Mouse (Mus musculus) right cerebral cortex, postnatal 4 days (tissue): ENCODE results near the gene Ralgapb.

ENCODE experiments used
- DNase-seq: peaks from one replicate; pipeline ENCODE4 v3.0.0-alpha.2; 2022

Gene Ralgapb

DNA sequence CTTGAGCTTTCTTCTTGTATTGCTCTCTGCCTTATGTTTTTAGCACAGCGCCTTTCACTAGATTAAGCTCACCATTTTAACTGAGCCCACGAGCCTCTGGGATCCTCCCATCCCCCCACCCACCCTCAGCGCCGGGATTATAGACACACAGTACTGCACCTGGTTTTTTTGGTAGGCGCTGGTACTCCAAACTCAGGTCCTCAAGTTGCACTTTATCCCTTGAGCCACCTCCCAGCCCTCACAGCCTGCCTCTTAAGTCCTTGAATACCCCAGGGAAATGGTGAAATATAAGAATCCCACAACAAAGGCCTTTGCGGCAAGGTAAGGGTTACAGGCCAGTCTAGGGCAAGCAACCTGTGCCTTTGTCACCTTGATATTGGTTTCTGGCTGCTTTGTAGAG, 110.2 kb downstream of the Ralgapb start:
- no peak for DNase-seq

- DNase-seq: no peak
Measured at GRCm38 (mm10) chr2:158523060-158523459, 113.4 kb downstream of the Ralgapb start.

DNA sequence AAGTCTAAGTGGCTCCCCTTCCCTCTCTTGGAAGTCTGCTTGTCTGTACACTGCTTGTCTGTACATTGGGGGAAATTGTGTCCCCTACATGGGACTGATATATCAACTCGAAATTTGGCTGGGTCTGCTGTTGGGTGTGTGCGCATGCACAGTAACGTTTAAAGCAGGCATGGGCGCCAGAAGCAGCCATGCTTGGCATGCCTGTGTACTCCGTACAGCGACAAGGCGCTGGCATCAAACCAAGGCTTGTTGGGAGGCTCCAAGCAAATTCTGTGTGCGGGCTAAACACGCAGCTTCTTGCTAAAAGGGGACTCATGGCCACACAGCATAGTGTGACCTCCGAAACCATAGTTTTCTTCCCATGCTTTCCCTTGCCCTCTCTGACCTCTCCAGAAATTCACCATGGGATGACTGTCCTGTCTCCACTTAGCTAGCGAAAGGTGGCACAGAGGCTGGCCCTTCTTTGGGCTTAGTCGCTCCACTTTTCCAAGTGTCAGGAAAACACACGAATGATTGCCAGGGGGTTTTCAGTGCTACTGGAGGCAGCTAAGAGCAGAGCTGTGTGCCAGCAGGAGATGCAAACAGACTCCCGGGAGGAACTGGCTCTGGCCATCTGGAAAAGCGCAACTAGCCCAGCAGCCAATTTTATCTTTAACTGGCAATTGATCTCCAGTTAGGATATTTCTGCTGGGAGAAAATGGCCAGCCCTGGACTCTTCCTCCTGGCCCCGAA, 114.6 kb downstream of the Ralgapb start:
- peak; percentile 71 for DNase-seq

- DNase-seq: peak; percentile 73
Measured at GRCm38 (mm10) chr2:158534090-158534489, 124.4 kb downstream of the Ralgapb start.

DNA sequence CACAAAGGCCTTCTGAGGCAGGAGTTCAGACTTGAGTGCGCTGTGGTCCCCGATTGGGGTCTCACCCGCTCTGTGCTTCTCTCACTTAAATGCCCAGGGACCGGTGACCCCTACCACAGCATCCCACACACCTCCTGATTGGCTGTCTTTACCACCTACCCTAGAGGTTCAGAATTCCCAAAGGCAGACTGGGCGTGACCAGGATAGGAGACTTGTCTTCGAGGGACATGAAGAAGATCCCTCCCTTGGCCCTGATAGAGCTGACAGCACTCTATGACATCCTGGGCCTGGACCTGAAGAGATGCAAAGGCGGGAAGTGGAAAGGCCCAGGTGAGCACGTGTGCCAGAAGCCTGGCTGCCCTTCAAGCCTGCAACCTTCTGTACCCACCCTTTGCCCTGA, 124.9 kb downstream of the Ralgapb start:
- DNase-seq: no peak

- DNase-seq: no peak
Measured at GRCm38 (mm10) chr2:158539433-158540305, 130.0 kb downstream of the Ralgapb start.

- no peak for DNase-seq
Measured at GRCm38 (mm10) chr2:158541286-158541685, 131.6 kb downstream of the Ralgapb start.

GRCm38 (mm10) chr2:158545266-158545665, 135.6 kb downstream of the Ralgapb start:
- DNase-seq: no peak

DNA sequence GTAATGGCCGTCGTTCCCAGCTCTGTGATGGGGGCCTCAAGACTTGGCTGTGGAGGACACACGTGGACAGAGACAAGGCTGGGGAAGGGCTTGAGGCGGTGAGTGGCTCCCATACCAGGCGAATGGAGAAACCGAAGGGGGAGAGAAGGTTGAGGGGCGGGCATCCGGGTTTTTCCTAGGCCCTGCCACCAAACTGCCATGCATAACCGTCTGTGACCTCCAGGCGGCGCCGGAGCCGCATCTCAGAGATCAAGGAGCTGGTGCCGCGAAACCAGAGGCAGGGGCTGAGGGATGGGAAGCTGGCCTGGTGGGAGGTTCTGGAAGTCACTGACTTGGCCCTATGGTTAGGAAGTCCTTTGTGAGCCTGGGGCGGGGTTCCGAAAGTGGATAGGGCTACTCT, 137.1 kb downstream of the Ralgapb start:
- peak; percentile 85 for DNase-seq
